Mouse (Mus musculus) embryonic fibroblast, embryonic 13.5 days (primary cell): ENCODE results near the gene 4933424G06Rik.

ENCODE experiments used
- CTCF ChIP-seq: IDR thresholded peaks from 2 replicates; pipeline ENCODE4 v1.5.1; 2011; ENCODE audit warnings: mild to moderate bottlenecking, control low read depth, low read length, moderate library complexity, borderline replicate concordance; ENCODE audit not compliant: insufficient read depth
- POLR2A ChIP-seq: IDR thresholded peaks from 2 replicates; pipeline ENCODE4 v1.6.1; 2011; ENCODE audit warnings: low read depth, mild to moderate bottlenecking, control low read depth, low read length, moderate library complexity

DNA sequence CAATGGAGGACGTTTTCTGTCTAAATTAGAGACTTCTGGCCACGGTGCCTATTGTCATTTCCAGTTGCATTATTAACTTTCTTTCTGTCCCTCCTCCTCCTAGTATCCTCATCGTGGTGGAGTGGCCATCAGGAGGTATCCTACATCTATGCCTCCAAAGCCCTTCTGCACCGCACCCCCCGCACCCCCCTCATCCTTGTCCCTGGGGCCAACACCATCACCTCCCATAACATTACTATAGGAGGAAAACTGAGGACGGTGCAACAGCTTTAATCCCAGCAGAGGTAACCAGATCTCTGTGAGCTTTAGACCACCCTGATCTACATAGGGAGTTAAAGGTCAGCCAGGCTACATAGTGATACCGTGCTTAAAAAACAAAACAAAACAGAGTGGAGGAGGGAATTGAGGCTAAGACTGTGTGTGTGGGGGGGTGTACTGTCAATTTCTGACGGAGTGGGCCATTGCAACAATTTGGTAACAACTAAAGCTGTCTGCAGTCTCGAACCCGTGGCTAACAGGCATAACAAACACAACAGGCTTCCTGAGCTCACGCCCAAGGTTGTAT, 19.2 kb upstream of the 4933424G06Rik start:
- no peak for TF ChIP-seq POLR2A
- no peak for TF ChIP-seq CTCF
